Mouse (Mus musculus) kidney, postnatal 0 days (tissue): ENCODE data around the gene Nlk. TPM values are rescaled to one million over a fixed set of nuclear protein-coding genes. Genes with fewer than 3 reads are reported as not detected.
"Not testable (repeated sequence)": the region's sequence is repeated elsewhere in the genome, so short reads cannot be mapped to it uniquely, and the experiment has no call there.

Experiments
- ATAC-seq: fragments of 200-750 bp; cut with Nextera tagmentation; replicated peaks from 2 replicates; pipeline ENCODE4 v1.8.0; 2017; ENCODE audit warnings: low read depth, moderate number of reproducible peaks, moderate TSS enrichment, moderate library complexity; ENCODE audit not compliant: low FRiP score
- DNase-seq: peaks from one replicate; pipeline ENCODE4 v3.0.0-alpha.2; 2016; ENCODE audit warnings: low spot score
- H3K27ac ChIP-seq: fragments of 300-500 bp; sonication (generic); 2 replicates; pipeline ENCODE4 v1.5.1; 2014; ENCODE audit warnings: mild to moderate bottlenecking
- H3K27me3 ChIP-seq: fragments of 300-500 bp; sonication (generic); 2 replicates; pipeline ENCODE4 v1.6.1; 2014; ENCODE audit warnings: low read length, mixed read lengths; ENCODE audit not compliant: insufficient read depth
- H3K36me3 ChIP-seq: fragments of 300-500 bp; sonication (generic); 2 replicates; pipeline ENCODE4 v1.6.1; 2014; ENCODE audit warnings: low read length, mixed read lengths; ENCODE audit not compliant: insufficient read depth
- H3K4me1 ChIP-seq: fragments of 300-500 bp; sonication (generic); replicated peaks from 2 replicates; pipeline ENCODE4 v1.6.1; 2014; ENCODE audit warnings: antibody characterized with exemption, low read length, mixed read lengths; ENCODE audit not compliant: insufficient read depth
- H3K4me2 ChIP-seq: fragments of 300-500 bp; sonication (generic); 2 replicates; pipeline ENCODE4 v1.6.1; 2014; ENCODE audit warnings: mild to moderate bottlenecking, low read length, moderate library complexity, mixed read lengths
- H3K4me3 ChIP-seq: fragments of 300-500 bp; sonication (generic); replicated peaks from 2 replicates; pipeline ENCODE4 v1.5.1; 2014; ENCODE audit warnings: low read depth, low read length
- H3K9ac ChIP-seq: fragments of 300-500 bp; sonication (generic); 2 replicates; pipeline ENCODE4 v1.6.1; 2014; ENCODE audit warnings: low read depth, low read length
- H3K9me3 ChIP-seq: fragments of 300-500 bp; sonication (generic); replicated peaks from 2 replicates; pipeline ENCODE4 v1.6.1; 2016; ENCODE audit warnings: low read length, inconsistent platforms, mixed read lengths
- CTCF ChIP-seq: IDR thresholded peaks from 2 replicates; pipeline ENCODE4 v1.5.1; 2016; ENCODE audit warnings: antibody characterized with exemption, low read depth, mild to moderate bottlenecking, moderate library complexity
- WGBS: fragments of 180-500 bp; shearing (Covaris S2); extraction: QIAGEN DNeasy Blood & Tissue Kit; methylation state at CpG from one replicate; pipeline ENCODE4 v1.1.7; 2014; 5-methylcytosine and 5-hydroxymethylcytosine counted together
- polyA plus RNA-seq: library from polyadenylated mRNA; unstranded; fragments of >200 nt; fragmentation: Nextera tagmentation; extraction: Ambion mirVana; gene quantifications from 2 replicates; pipeline ENCODE4 v1.2.1, GENCODE M21; 2015

The Nlk gene
- polyA plus RNA-seq, 1 experiment from 2014 or later: 20.8 TPM

GRCm38 (mm10) chr11:78574536-78574935 lies 122.6 kb downstream of the Nlk start:
- ATAC-seq (no peak), DNase-seq (no peak)
- Histone ChIP-seq H3K27me3 (no peaks in the 10 kb centered on the region), H3K4me3 (no peak overlapping the region), H3K4me2 (no peak overlapping the region), H3K9ac (no peak overlapping the region), H3K36me3 (peaks cover 10% of the 10 kb centered on the region; the same call in 1 of the 2 replicates), H3K9me3 (no peaks in the 10 kb centered on the region), H3K27ac (no peak overlapping the region), H3K4me1 (no peaks in the 10 kb centered on the region)
- no peak for TF ChIP-seq CTCF
- 84% methylated on average over 3 of the region's 3 CpGs for WGBS

- not testable (repeated sequence) for ATAC-seq, H3K4me3 ChIP-seq, H3K4me1 ChIP-seq, DNase-seq, H3K36me3 ChIP-seq, H3K9ac ChIP-seq, H3K27ac ChIP-seq, H3K4me2 ChIP-seq, H3K9me3 ChIP-seq, H3K27me3 ChIP-seq
- WGBS: 88% methylated on average over 2 of the region's 4 CpGs
Observed at GRCm38 (mm10) chr11:78574031-78574430, 123.1 kb downstream of the Nlk start.

- Histone ChIP-seq H3K27me3 (no peaks in the 10 kb centered on the region), H3K27ac (no peak overlapping the region), H3K4me1 (no peaks in the 10 kb centered on the region), H3K9ac (no peak overlapping the region), H3K4me2 (no peak overlapping the region), H3K9me3 (no peaks in the 10 kb centered on the region), H3K36me3 (peaks cover 10% of the 10 kb centered on the region; the same call in 1 of the 2 replicates), H3K4me3 (no peak overlapping the region)
- WGBS: 87% methylated on average over 6 of the region's 6 CpGs
- TF ChIP-seq CTCF: no peak
- DNase-seq: no peak
- no peak for ATAC-seq
Observed at GRCm38 (mm10) chr11:78571854-78572253, 125.3 kb downstream of the Nlk start.

- DNase-seq (no peak), ATAC-seq (no peak)
- no peaks in the 10 kb centered on the region for H3K27me3 ChIP-seq
- H3K4me3 ChIP-seq: no peak overlapping the region
- H3K9me3 ChIP-seq: no peaks in the 10 kb centered on the region
- no peak overlapping the region for H3K27ac ChIP-seq
- H3K4me1 ChIP-seq: no peaks in the 10 kb centered on the region
- H3K9ac ChIP-seq: no peak overlapping the region
- 93% methylated on average over 8 of the region's 8 CpGs for WGBS
- TF ChIP-seq CTCF: no peak
- H3K4me2 ChIP-seq: no peak overlapping the region
- H3K36me3 ChIP-seq: peaks cover 10% of the 10 kb centered on the region; the same call in 1 of the 2 replicates
Observed at GRCm38 (mm10) chr11:78571441-78571840, 125.7 kb downstream of the Nlk start.

GRCm38 (mm10) chr11:78569806-78570205 lies 127.4 kb downstream of the Nlk start:
- no peak overlapping the region for H3K4me2 ChIP-seq
- DNase-seq (no peak), ATAC-seq (no peak)
- H3K4me3 ChIP-seq: no peak overlapping the region
- H3K36me3 ChIP-seq: peaks cover 7% of the 10 kb centered on the region; the same call in 1 of the 2 replicates
- H3K9ac ChIP-seq: no peak overlapping the region
- H3K4me1 ChIP-seq: 0 out of 2 replicates have a peak, but pooled peaks cover 3% of the 10 kb centered on the region
- 47% methylated on average over 3 of the region's 3 CpGs for WGBS
- no peak for TF ChIP-seq CTCF
- H3K9me3 ChIP-seq: no peaks in the 10 kb centered on the region
- H3K27me3 ChIP-seq: no peaks in the 10 kb centered on the region
- H3K27ac ChIP-seq: no peak overlapping the region

GRCm38 (mm10) chr11:78568827-78569226 lies 128.3 kb downstream of the Nlk start:
- DNase-seq (no peak), ATAC-seq (no peak)
- no peak for TF ChIP-seq CTCF
- Histone ChIP-seq H3K4me2 (no peak overlapping the region), H3K9me3 (no peaks in the 10 kb centered on the region), H3K27ac (no peak overlapping the region), H3K4me3 (no peak overlapping the region), H3K36me3 (peaks cover 7% of the 10 kb centered on the region; the same call in 1 of the 2 replicates), H3K27me3 (no peaks in the 10 kb centered on the region), H3K4me1 (0 out of 2 replicates have a peak, but pooled peaks cover 3% of the 10 kb centered on the region), H3K9ac (no peak overlapping the region)
- 59% methylated on average over 10 of the region's 10 CpGs for WGBS

- no peak for TF ChIP-seq CTCF
Observed at GRCm38 (mm10) chr11:78567614-78568013, 129.6 kb downstream of the Nlk start.

More at GRCm38 (mm10) chr11:78567614-78568013, 129.6 kb downstream of the Nlk start:
- no peak overlapping the region for H3K27ac ChIP-seq
- ATAC-seq (no peak), DNase-seq (no peak)
- peaks cover 7% of the 10 kb centered on the region; the same call in 1 of the 2 replicates for H3K36me3 ChIP-seq
- 0 out of 2 replicates have a peak, but pooled peaks cover 3% of the 10 kb centered on the region for H3K4me1 ChIP-seq
- no peak overlapping the region for H3K4me2 ChIP-seq
- no peak overlapping the region for H3K9ac ChIP-seq
- no peaks in the 10 kb centered on the region for H3K27me3 ChIP-seq
- no peaks in the 10 kb centered on the region for H3K9me3 ChIP-seq
- H3K4me3 ChIP-seq: no peak overlapping the region
- 72% methylated on average over 6 of the region's 6 CpGs for WGBS
